Mouse (Mus musculus): ENCODE data around the gene Gtpbp1.

GRCm38 (mm10) chr15:79734311-79734710 lies 43.7 kb downstream of the Gtpbp1 start:
- TF ChIP-seq CTCF (IDR thresholded peaks at IDR 0.05; ENCODE audit: low read depth, low read length) = no peak
- no peak for TF ChIP-seq POLR2A (IDR thresholded peaks at IDR 0.05; ENCODE audit: extremely low read depth, insufficient read depth, low read length)
